Mouse (Mus musculus) hindbrain, postnatal 0 days (tissue): ENCODE data around the gene Sars. TPM values are rescaled to one million over a fixed set of nuclear protein-coding genes. Genes with fewer than 3 reads are reported as not detected.

Source experiments
- ATAC-seq: fragments of 200-750 bp; cut with Nextera tagmentation; 2 replicates; pipeline ENCODE4 v1.8.0; 2017; ENCODE audit warnings: mild to moderate bottlenecking, moderate TSS enrichment, moderate library complexity
- DNase-seq: peaks from one replicate; pipeline ENCODE4 v3.0.0-alpha.2; 2015; ENCODE audit warnings: low spot score
- H3K27ac ChIP-seq: fragments of 300-500 bp; sonication (generic); 2 replicates; pipeline ENCODE4 v1.5.1; 2014; ENCODE audit warnings: mild to moderate bottlenecking
- H3K27me3 ChIP-seq: fragments of 300-500 bp; sonication (generic); 2 replicates; pipeline ENCODE4 v1.6.1; 2014; ENCODE audit warnings: low read length, mixed read lengths; ENCODE audit not compliant: insufficient read depth
- H3K36me3 ChIP-seq: fragments of 300-500 bp; sonication (generic); 2 replicates; pipeline ENCODE4 v1.6.1; 2014; ENCODE audit warnings: low read length, mixed read lengths; ENCODE audit not compliant: insufficient read depth
- H3K4me1 ChIP-seq: fragments of 300-500 bp; sonication (generic); 2 replicates; pipeline ENCODE4 v1.6.1; 2014; ENCODE audit warnings: antibody characterized with exemption, low read length, mixed read lengths; ENCODE audit not compliant: insufficient read depth
- H3K4me2 ChIP-seq: fragments of 300-500 bp; sonication (generic); 2 replicates; pipeline ENCODE4 v1.6.1; 2014; ENCODE audit warnings: low read depth, mild to moderate bottlenecking, low read length, moderate library complexity, mixed read lengths
- H3K4me3 ChIP-seq: fragments of 300-500 bp; sonication (generic); 2 replicates; pipeline ENCODE4 v1.5.1; 2014; ENCODE audit warnings: low read length
- H3K9ac ChIP-seq: fragments of 300-500 bp; sonication (generic); replicated peaks from 2 replicates; pipeline ENCODE4 v1.6.1; 2014; ENCODE audit warnings: mild to moderate bottlenecking, low read length, moderate library complexity, mixed read lengths
- H3K9me3 ChIP-seq: fragments of 300-500 bp; sonication (generic); 2 replicates; pipeline ENCODE4 v1.6.1; 2016; ENCODE audit warnings: low read length, mixed read lengths
- CTCF ChIP-seq: IDR thresholded peaks from 2 replicates; pipeline ENCODE4 v1.5.1; 2016; ENCODE audit warnings: antibody characterized with exemption, control low read depth, low read depth
- WGBS: fragments of 180-500 bp; shearing (Covaris S2); extraction: QIAGEN DNeasy Blood & Tissue Kit; methylation state at CpG from one replicate; pipeline ENCODE4 v1.1.7; 2014; 5-methylcytosine and 5-hydroxymethylcytosine counted together
- polyA plus RNA-seq: library from polyadenylated mRNA; unstranded; fragments of >200 nt; fragmentation: Nextera tagmentation; extraction: Ambion mirVana; gene quantifications from 2 replicates; pipeline ENCODE4 v1.2.1, GENCODE M21; 2015
- total RNA-seq: library from RNA; depleted of rRNA; stranded (reverse); fragments of >200 nt; gene quantifications from 2 replicates; pipeline ENCODE4 v1.2.3, GENCODE M21; 2014

Sars gene
- total and polyA plus RNA-seq, 2 experiments from 2014 or later = 122 to 214 TPM

- no peak overlapping the region for H3K27ac ChIP-seq
- TF ChIP-seq CTCF = no peak
- no peak overlapping the region for H3K9ac ChIP-seq
- WGBS = 97% methylated on average over 35 of the region's 35 CpGs
- peaks cover 17% of the 10 kb centered on the region; the same call in 1 of the 2 replicates for H3K36me3 ChIP-seq
- no peak overlapping the region for H3K4me2 ChIP-seq
- H3K9me3 ChIP-seq = no peaks in the 10 kb centered on the region
- H3K4me3 ChIP-seq = no peak overlapping the region
- ATAC-seq (no peak), DNase-seq (no peak)
- H3K4me1 ChIP-seq = peaks cover 40% of the 10 kb centered on the region
- no peaks in the 10 kb centered on the region for H3K27me3 ChIP-seq
Observed at GRCm38 (mm10) chr3:108413634-108414360, 31.2 kb downstream of the Sars start.

- Histone ChIP-seq H3K4me2 (peak overlapping the region; percentile 62), H3K27me3 (no peaks in the 10 kb centered on the region), H3K9ac (peak overlapping the region; percentile 47), H3K4me3 (peak overlapping the region; percentile 27), H3K4me1 (peaks cover 45% of the 10 kb centered on the region), H3K36me3 (peaks cover 17% of the 10 kb centered on the region; the same call in 1 of the 2 replicates), H3K9me3 (no peaks in the 10 kb centered on the region), H3K27ac (peak overlapping the region; percentile 89)
- WGBS = 16% methylated on average over 8 of the region's 8 CpGs
- peak; percentile 92 for DNase-seq
- no peak for TF ChIP-seq CTCF
- ATAC-seq = peak; percentile 72
Observed at GRCm38 (mm10) chr3:108411754-108412121, 33.3 kb downstream of the Sars start.

GRCm38 (mm10) chr3:108411026-108411753 lies 33.8 kb downstream of the Sars start:
- peak overlapping the region; percentile 47 for H3K9ac ChIP-seq
- H3K9me3 ChIP-seq = no peaks in the 10 kb centered on the region
- peak overlapping the region; percentile 27 for H3K4me3 ChIP-seq
- DNase-seq (peak; percentile 54), ATAC-seq (peak; percentile 30)
- peaks cover 17% of the 10 kb centered on the region; the same call in 1 of the 2 replicates for H3K36me3 ChIP-seq
- peak overlapping the region; percentile 62 for H3K4me2 ChIP-seq
- 9% methylated on average over 5 of the region's 5 CpGs for WGBS
- peak overlapping the region; percentile 89 for H3K27ac ChIP-seq
- H3K27me3 ChIP-seq = no peaks in the 10 kb centered on the region
- H3K4me1 ChIP-seq = peaks cover 45% of the 10 kb centered on the region
- TF ChIP-seq CTCF = peak; percentile 7; the same call in 1 of the 2 replicates

GRCm38 (mm10) chr3:108410359-108410714 lies 34.7 kb downstream of the Sars start:
- peak; percentile 9; the same call in 1 of the 2 replicates for TF ChIP-seq CTCF
- Histone ChIP-seq H3K9me3 (no peaks in the 10 kb centered on the region), H3K27ac (peak overlapping the region; percentile 89), H3K27me3 (no peaks in the 10 kb centered on the region), H3K4me1 (peaks cover 46% of the 10 kb centered on the region), H3K36me3 (peaks cover 17% of the 10 kb centered on the region; the same call in 1 of the 2 replicates), H3K4me2 (peak overlapping the region; percentile 62), H3K9ac (peak overlapping the region; percentile 47), H3K4me3 (peak overlapping the region; percentile 27)
- WGBS = 4% methylated on average over 5 of the region's 5 CpGs
- DNase-seq (no peak), ATAC-seq (peak; percentile 11; the same call in 1 of the 2 replicates)

GRCm38 (mm10) chr3:108409656-108410358 lies 35.2 kb downstream of the Sars start:
- 13% methylated on average over 8 of the region's 8 CpGs for WGBS
- no peaks in the 10 kb centered on the region for H3K27me3 ChIP-seq
- peak overlapping the region; percentile 89 for H3K27ac ChIP-seq
- peak; percentile 35 for ATAC-seq
- H3K9ac ChIP-seq = peak overlapping the region; percentile 47
- H3K36me3 ChIP-seq = peaks cover 17% of the 10 kb centered on the region; the same call in 1 of the 2 replicates
- H3K4me2 ChIP-seq = peak overlapping the region; percentile 62
- TF ChIP-seq CTCF = no peak; the same call in 1 of the 2 replicates
- peak overlapping the region; percentile 27 for H3K4me3 ChIP-seq
- peaks cover 47% of the 10 kb centered on the region for H3K4me1 ChIP-seq
- H3K9me3 ChIP-seq = no peaks in the 10 kb centered on the region
- peak; percentile 62 for DNase-seq

GRCm38 (mm10) chr3:108408517-108409008 lies 36.4 kb downstream of the Sars start:
- Histone ChIP-seq H3K27ac (no peak overlapping the region), H3K36me3 (peaks cover 22% of the 10 kb centered on the region), H3K4me3 (no peak overlapping the region), H3K4me2 (no peak overlapping the region), H3K9ac (no peak overlapping the region), H3K4me1 (peaks cover 44% of the 10 kb centered on the region), H3K27me3 (no peaks in the 10 kb centered on the region), H3K9me3 (no peaks in the 10 kb centered on the region)
- ATAC-seq (no peak), DNase-seq (no peak)
- WGBS = 71% methylated on average over 8 of the region's 8 CpGs
- no peak for TF ChIP-seq CTCF
